Mouse (Mus musculus) gastrocnemius, postnatal 14 days (tissue): ENCODE measurements around the gene Zfp108. TPM values are rescaled to one million over a fixed set of nuclear protein-coding genes. Genes with fewer than 3 reads are reported as not detected.
"Not testable (repeated sequence)": the region's sequence is repeated elsewhere in the genome, so short reads cannot be mapped to it uniquely, and the experiment has no call there.

ENCODE experiments used
- DNase-seq: peaks from one replicate; pipeline ENCODE4 v3.0.0; 2021; ENCODE audit warnings: mixed read lengths
- intact Hi-C: fragments of 180-260 bp; cut with DNase I; formaldehyde crosslinking; loops from one replicate; pipeline ENCODE4 v1.15.1; 2025; ENCODE audit warnings: low total_unique reads
- long read RNA-seq, 2 experiments: library from polyadenylated mRNA; stranded (forward); transcript quantifications; one replicate each; pipeline ENCODE4 v2.0.0; 2021
- total RNA-seq, 2 experiments: library from RNA; stranded (reverse); gene quantifications; 2 replicates each; pipeline ENCODE4 v1.2.3; 2021

Zfp108 gene
- total RNA-seq = 1 to 10 TPM; 1.4 TPM
- long read RNA-seq, experiment 1, partial matches to known transcripts = 0 of 1 reads
- long read RNA-seq, experiment 1, other reads (novel, unspliced or antisense) = 1 of 1 reads
- long read RNA-seq, experiment 2 = 0 reads

GRCm38 (mm10) chr7:24254633-24255474 is at the start of gene Zfp108:
TSS of gene Zfp108 (plus strand) at chr7:24254794.
- DNase-seq = peak; percentile 75
- intact Hi-C loops = loop anchor here (10.0 kb wide), 1 partner anchor 120 kb away; the partner anchor contains the start of gene Zfp235

GRCm38 (mm10) chr7:24207488-24208261 is 46.9 kb upstream of the Zfp108 start:
- peak; percentile 68 for DNase-seq
- intact Hi-C loops = no loop called here

DNA sequence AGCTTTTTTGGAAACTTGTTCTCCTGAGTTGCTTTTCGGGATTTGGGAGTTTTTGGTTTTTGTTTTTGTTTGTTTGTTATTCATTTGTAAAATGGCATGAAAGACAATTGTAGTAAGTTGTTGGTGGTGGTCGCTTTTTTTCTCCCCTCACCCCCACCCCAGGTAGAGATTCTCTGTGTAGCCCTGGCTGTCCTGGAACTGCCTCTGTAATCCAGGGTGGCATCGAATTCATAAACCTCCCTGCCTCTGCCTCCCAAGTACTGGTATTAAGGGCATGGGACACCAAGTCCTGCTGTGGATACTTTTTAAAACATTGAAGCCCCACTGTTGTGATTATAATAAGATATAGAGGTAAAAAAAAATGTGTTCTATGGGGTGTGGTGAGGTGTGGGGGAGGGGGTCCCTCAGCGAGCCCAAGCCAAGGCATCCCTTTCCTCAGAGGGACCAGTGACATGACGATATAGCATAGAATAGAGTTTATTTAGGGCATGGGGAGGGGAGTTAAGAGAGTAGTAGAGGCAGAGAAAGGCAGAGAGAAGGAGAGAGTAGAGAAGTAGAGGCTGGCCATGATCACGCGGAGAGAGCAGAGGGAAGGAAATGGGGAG is 46.2 kb upstream of the Zfp108 start:
- intact Hi-C loops = no loop called here

GRCm38 (mm10) chr7:24210296-24210695 is 44.3 kb upstream of the Zfp108 start:
- DNase-seq = no peak
- intact Hi-C loops = no loop called here

More for the DNA sequence above, 46.2 kb upstream of the Zfp108 start:
- no peak for DNase-seq

DNA sequence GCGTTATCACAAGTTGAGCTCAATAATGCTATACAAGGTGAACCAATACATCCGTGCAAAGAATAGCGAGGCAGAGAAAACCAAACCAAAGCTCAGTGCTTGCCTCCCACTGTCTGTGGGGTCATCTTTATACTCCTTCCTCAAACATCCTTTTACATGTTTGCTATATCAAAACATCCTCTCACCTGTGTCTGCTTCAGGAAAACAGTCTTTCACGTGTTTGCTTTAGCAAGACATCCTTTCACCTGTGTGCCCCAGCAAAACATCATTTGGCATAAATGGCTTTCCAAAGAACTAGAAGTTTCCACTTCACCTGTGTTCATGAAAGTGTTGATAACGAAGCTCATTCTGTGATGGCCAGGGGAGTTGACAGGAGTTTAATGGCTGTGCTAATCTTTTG is 43.3 kb upstream of the Zfp108 start, which contains the start of gene Zfp111:
Zfp111 (minus strand) TSS at position 101 of the 400 bp plus-strand sequence.
- DNase-seq = no peak
- intact Hi-C loops = no loop called here

GRCm38 (mm10) chr7:24237040-24237791 is 17.4 kb upstream of the Zfp108 start, which contains the start of gene Zfp109:
TSS of gene Zfp109 (minus strand) at chr7:24237560.
- DNase-seq = peak; percentile 45
- intact Hi-C loops = no loop called here

- DNase-seq = no peak
- intact Hi-C loops = loop anchor here (10.0 kb wide), 1 partner anchor 119 kb away; the partner anchor contains the start of gene Zfp235
Observed at GRCm38 (mm10) chr7:24253779-24254615, 597 bp upstream of the Zfp108 start.

- intact Hi-C loops = loop anchor here (10.0 kb wide), 1 partner anchor 125 kb away; the partner anchor contains the start of gene Zfp235
- no peak for DNase-seq
Observed at GRCm38 (mm10) chr7:24259306-24259999, 4.9 kb downstream of the Zfp108 start.

DNA sequence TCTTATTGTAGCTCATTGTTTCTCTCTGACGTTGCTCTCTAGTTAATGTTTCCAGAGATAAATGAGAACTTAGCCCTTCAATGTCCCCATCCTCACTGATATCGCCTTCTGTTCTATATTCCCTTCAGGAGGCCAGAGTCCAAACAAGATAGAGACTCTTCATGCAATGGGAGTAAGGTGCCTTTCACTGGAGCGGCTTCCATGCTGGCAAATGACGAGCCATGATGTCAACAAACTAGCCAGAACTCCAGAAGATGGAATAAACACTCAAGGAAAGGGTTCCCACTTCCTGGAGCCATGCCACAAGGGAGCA is 5.4 kb downstream of the Zfp108 start:
- intact Hi-C loops = loop anchor here (10.0 kb wide), 1 partner anchor 125 kb away; the partner anchor contains the start of gene Zfp235
- no peak for DNase-seq

GRCm38 (mm10) chr7:24268176-24269155 is 13.9 kb downstream of the Zfp108 start:
- no peak for DNase-seq
- intact Hi-C loops = no loop called here

DNA sequence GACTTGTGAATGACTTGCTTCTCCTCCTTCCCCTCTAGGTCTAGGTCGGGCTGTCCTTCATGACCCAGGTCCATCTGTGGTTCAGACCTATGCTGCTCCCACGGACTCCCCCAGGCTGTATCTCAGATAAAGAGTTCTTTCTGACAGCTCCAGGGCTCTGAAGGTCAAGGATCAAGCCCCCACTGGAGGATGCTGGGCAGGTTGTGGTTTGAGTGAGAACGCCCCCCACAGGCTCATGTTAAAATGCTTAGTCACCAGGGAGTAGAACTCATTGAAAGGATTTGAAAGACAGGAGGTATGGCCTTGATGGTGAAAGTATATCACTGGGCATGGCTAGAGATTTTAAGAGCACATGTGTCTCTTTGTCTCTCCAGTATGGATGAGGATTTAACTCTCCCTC is 14.7 kb downstream of the Zfp108 start:
- intact Hi-C loops = no loop called here
- DNase-seq = no peak

- DNase-seq = no peak
- intact Hi-C loops = no loop called here
Observed at GRCm38 (mm10) chr7:24269667-24270287, 15.2 kb downstream of the Zfp108 start.

DNA sequence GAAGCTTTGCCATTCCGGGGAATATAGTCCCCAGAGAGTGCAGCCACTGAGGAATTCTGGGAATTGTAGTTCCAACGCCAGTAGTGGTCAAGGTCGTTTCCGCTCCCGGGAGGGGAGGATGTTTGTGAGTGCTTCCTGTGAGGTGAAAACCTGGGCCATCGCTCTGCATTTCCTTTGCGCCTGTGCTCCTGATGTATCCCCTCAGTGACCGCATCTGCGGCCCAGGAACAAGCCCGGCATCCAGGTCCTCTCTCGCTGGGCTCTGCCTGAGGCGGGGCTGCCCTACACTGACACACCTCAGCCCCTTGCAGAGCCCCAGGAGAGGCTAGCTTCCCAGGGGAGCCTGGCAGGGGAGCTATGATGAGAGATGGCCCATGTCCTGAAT is 15.7 kb downstream of the Zfp108 start, which contains the start of gene Zfp93:
Zfp93 (plus strand) TSS at position 133 of the 385 bp plus-strand sequence.
- DNase-seq = peak; percentile 70
- intact Hi-C loops = no loop called here

DNA sequence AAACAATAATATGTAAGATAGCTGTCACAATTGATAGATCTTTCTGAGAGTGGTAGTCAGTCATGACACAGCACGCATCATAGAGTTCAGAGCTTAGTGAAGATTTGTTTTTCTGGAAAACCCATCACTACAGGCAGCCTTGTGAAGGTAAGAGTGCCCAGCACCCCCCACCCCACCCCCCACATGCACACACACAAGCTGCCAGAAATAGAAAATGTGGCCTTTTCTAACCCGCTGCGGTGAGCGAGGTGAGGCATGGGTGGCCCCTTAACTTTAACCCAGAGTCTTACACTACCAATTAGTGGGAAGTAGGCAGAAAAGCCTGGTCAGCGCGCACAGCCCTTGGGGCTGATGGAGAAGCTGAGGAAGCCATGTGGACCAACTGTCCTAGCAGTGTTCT is 16.6 kb downstream of the Zfp108 start:
- no peak for DNase-seq

DNA sequence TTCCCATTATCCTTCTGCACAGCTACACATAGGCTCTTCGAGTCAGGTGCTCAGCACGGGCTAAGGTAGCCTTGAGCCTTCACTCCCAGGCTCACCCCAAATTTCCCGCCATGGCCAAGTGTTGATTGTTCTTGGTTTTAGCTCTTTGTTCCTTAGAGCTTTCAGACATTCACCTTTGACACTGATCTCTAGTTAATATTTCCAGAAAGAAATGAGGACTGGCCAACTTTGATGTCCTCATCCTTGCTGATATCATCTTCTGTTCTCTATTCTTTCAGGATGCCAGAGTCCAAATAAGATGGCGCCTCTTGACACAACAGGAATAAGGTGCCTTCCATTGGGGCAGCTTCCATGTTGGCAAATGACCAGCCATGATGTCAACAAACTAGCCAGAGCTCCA is 19.9 kb downstream of the Zfp108 start:
- intact Hi-C loops = no loop called here
- DNase-seq = no peak

More for the DNA sequence above, 16.6 kb downstream of the Zfp108 start:
- intact Hi-C loops = no loop called here

DNA sequence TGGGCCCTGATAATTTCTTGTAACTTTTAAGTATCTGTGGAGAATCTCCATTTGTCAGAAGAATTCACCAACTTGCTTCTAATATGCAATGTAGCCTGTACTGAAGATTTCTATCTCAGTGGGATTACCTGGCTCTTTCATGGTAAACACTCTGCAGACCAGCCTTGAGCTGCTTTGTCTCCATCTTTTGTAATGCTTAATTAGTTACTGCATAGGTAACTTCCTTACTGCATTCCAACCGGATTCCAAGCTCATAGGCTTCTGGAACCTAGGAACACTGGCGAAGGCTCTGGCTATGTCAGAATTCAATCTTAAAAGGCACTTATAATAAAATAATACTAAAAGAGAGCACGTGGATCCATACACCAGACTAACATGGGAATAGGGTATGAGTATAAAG is 24.2 kb downstream of the Zfp108 start:
- intact Hi-C loops, DNase-seq: not testable (repeated sequence)
